Mouse (Mus musculus): ENCODE measurements around the gene Rac1. TPM values are rescaled to one million over a fixed set of nuclear protein-coding genes. Genes with fewer than 3 reads are reported as not detected.
"Not testable (repeated sequence)": the region's sequence is repeated elsewhere in the genome, so short reads cannot be mapped to it uniquely, and the experiment has no call there.

The Rac1 gene
- polyA plus RNA-seq, 1 experiment from 2014 or later, result 446 TPM

GRCm38 (mm10) chr5:143503740-143504139, 24.1 kb downstream of the Rac1 start:
- peaks cover 52% of the 10 kb centered on the region for H3K36me3 ChIP-seq
- H3K4me1 ChIP-seq (replicated peaks), result peaks cover 13% of the 10 kb centered on the region
- no peak overlapping the region for H3K9ac ChIP-seq
- no peak overlapping the region for H3K4me2 ChIP-seq
- ATAC-seq (ENCODE audit: low FRiP score, low read depth), result no peak
- 91% methylated on average over 6 of the region's 6 CpGs for WGBS
- H3K4me3 ChIP-seq, result no peak overlapping the region
- H3K27me3 ChIP-seq, result no peaks in the 10 kb centered on the region
- no peaks in the 10 kb centered on the region for H3K9me3 ChIP-seq
- no peak overlapping the region for H3K27ac ChIP-seq (replicated peaks)

- H3K9ac ChIP-seq, result no peak overlapping the region
- 91% methylated on average over 19 of the region's 19 CpGs for WGBS
- H3K4me2 ChIP-seq, result no peak overlapping the region
- no peak overlapping the region for H3K4me3 ChIP-seq
- H3K4me1 ChIP-seq (replicated peaks), result peaks cover 6% of the 10 kb centered on the region; the same call in 1 of the 2 replicates
- no peak overlapping the region for H3K27ac ChIP-seq (replicated peaks)
- peaks cover 54% of the 10 kb centered on the region for H3K36me3 ChIP-seq
- H3K9me3 ChIP-seq, result no peaks in the 10 kb centered on the region
- no peaks in the 10 kb centered on the region for H3K27me3 ChIP-seq
- ATAC-seq (ENCODE audit: low FRiP score, low read depth), result no peak
Measured at GRCm38 (mm10) chr5:143502899-143503557, 24.8 kb downstream of the Rac1 start.

GRCm38 (mm10) chr5:143501649-143502048, 26.2 kb downstream of the Rac1 start:
- ATAC-seq (ENCODE audit: low FRiP score, low read depth), result peak; percentile 69; the same call in 1 of the 2 replicates
- WGBS, result 71% methylated on average over 2 of the region's 2 CpGs
- peaks cover 50% of the 10 kb centered on the region for H3K36me3 ChIP-seq

GRCm38 (mm10) chr5:143501140-143501539, 26.7 kb downstream of the Rac1 start:
- Histone ChIP-seq H3K27me3 (no peaks in the 10 kb centered on the region), H3K27ac (replicated peaks) (no peak overlapping the region), H3K4me1 (replicated peaks) (no peaks in the 10 kb centered on the region), H3K9me3 (no peaks in the 10 kb centered on the region), H3K9ac (no peak overlapping the region), H3K4me2 (no peak overlapping the region), H3K36me3 (peaks cover 53% of the 10 kb centered on the region), H3K4me3 (no peak overlapping the region)
- 87% methylated on average over 8 of the region's 8 CpGs for WGBS
- ATAC-seq (ENCODE audit: low FRiP score, low read depth), result peak; percentile 54; the same call in 1 of the 2 replicates

More at GRCm38 (mm10) chr5:143501649-143502048, 26.2 kb downstream of the Rac1 start:
- H3K9ac ChIP-seq, result no peak overlapping the region
- H3K4me1 ChIP-seq (replicated peaks), result no peaks in the 10 kb centered on the region
- H3K27me3 ChIP-seq, result no peaks in the 10 kb centered on the region
- H3K9me3 ChIP-seq, result no peaks in the 10 kb centered on the region
- H3K4me2 ChIP-seq, result no peak overlapping the region
- no peak overlapping the region for H3K27ac ChIP-seq (replicated peaks)
- H3K4me3 ChIP-seq, result no peak overlapping the region

GRCm38 (mm10) chr5:143500711-143501110, 27.1 kb downstream of the Rac1 start:
- 95% methylated on average over 14 of the region's 14 CpGs for WGBS
- peaks cover 52% of the 10 kb centered on the region for H3K36me3 ChIP-seq
- not testable (repeated sequence) for H3K27ac ChIP-seq (replicated peaks); H3K27me3 ChIP-seq; H3K4me2 ChIP-seq; H3K9me3 ChIP-seq; H3K9ac ChIP-seq; ATAC-seq (ENCODE audit: low FRiP score, low read depth); H3K4me1 ChIP-seq (replicated peaks); H3K4me3 ChIP-seq

GRCm38 (mm10) chr5:143499686-143500085, 28.1 kb downstream of the Rac1 start:
- Histone ChIP-seq H3K27me3 (no peaks in the 10 kb centered on the region), H3K9ac (no peak overlapping the region), H3K4me1 (replicated peaks) (no peaks in the 10 kb centered on the region), H3K36me3 (peaks cover 48% of the 10 kb centered on the region), H3K4me3 (no peak overlapping the region), H3K9me3 (no peaks in the 10 kb centered on the region), H3K4me2 (no peak overlapping the region), H3K27ac (replicated peaks) (no peak overlapping the region)
- 92% methylated on average over 4 of the region's 4 CpGs for WGBS
- ATAC-seq (ENCODE audit: low FRiP score, low read depth), result no peak

GRCm38 (mm10) chr5:143499197-143499596, 28.6 kb downstream of the Rac1 start:
- no peaks in the 10 kb centered on the region for H3K27me3 ChIP-seq

GRCm38 (mm10) chr5:143497451-143497850, 30.4 kb downstream of the Rac1 start:
- 82% methylated on average over 3 of the region's 3 CpGs for WGBS
- H3K27me3 ChIP-seq, result no peaks in the 10 kb centered on the region
- H3K9me3 ChIP-seq, result no peaks in the 10 kb centered on the region
- H3K27ac ChIP-seq (replicated peaks), result no peak overlapping the region
- no peak overlapping the region for H3K4me3 ChIP-seq
- no peaks in the 10 kb centered on the region for H3K4me1 ChIP-seq (replicated peaks)
- no peak for ATAC-seq (ENCODE audit: low FRiP score, low read depth)
- H3K4me2 ChIP-seq, result no peak overlapping the region
- no peak overlapping the region for H3K9ac ChIP-seq
- H3K36me3 ChIP-seq, result peaks cover 36% of the 10 kb centered on the region

More at GRCm38 (mm10) chr5:143499197-143499596, 28.6 kb downstream of the Rac1 start:
- Histone ChIP-seq H3K36me3 (peaks cover 48% of the 10 kb centered on the region), H3K4me3 (no peak overlapping the region), H3K9me3 (no peaks in the 10 kb centered on the region), H3K4me1 (replicated peaks) (no peaks in the 10 kb centered on the region), H3K9ac (no peak overlapping the region), H3K27ac (replicated peaks) (no peak overlapping the region), H3K4me2 (no peak overlapping the region)
- WGBS, result 94% methylated on average over 7 of the region's 7 CpGs
- ATAC-seq (ENCODE audit: low FRiP score, low read depth), result no peak

GRCm38 (mm10) chr5:143495708-143496107, 32.1 kb downstream of the Rac1 start:
- H3K4me2 ChIP-seq, result no peak overlapping the region

GRCm38 (mm10) chr5:143493163-143493562, 34.7 kb downstream of the Rac1 start:
- Histone ChIP-seq H3K27me3 (no peaks in the 10 kb centered on the region), H3K4me3 (no peak overlapping the region), H3K4me1 (replicated peaks) (no peaks in the 10 kb centered on the region), H3K9ac (no peak overlapping the region), H3K27ac (replicated peaks) (no peak overlapping the region), H3K36me3 (peaks cover 37% of the 10 kb centered on the region), H3K4me2 (no peak overlapping the region), H3K9me3 (no peaks in the 10 kb centered on the region)
- ATAC-seq (ENCODE audit: low FRiP score, low read depth), result no peak
- 95% methylated on average over 10 of the region's 10 CpGs for WGBS

More at GRCm38 (mm10) chr5:143495708-143496107, 32.1 kb downstream of the Rac1 start:
- no peak for ATAC-seq (ENCODE audit: low FRiP score, low read depth)
- 94% methylated on average over 6 of the region's 6 CpGs for WGBS
- peaks cover 32% of the 10 kb centered on the region for H3K36me3 ChIP-seq
- H3K4me1 ChIP-seq (replicated peaks), result no peaks in the 10 kb centered on the region
- H3K9ac ChIP-seq, result no peak overlapping the region
- no peak overlapping the region for H3K27ac ChIP-seq (replicated peaks)
- H3K27me3 ChIP-seq, result no peaks in the 10 kb centered on the region
- H3K4me3 ChIP-seq, result no peak overlapping the region
- no peaks in the 10 kb centered on the region for H3K9me3 ChIP-seq

- Histone ChIP-seq H3K9ac (no peak overlapping the region), H3K27ac (replicated peaks) (no peak overlapping the region), H3K4me3 (no peak overlapping the region), H3K9me3 (no peaks in the 10 kb centered on the region), H3K4me1 (replicated peaks) (no peaks in the 10 kb centered on the region), H3K27me3 (no peaks in the 10 kb centered on the region), H3K4me2 (no peak overlapping the region), H3K36me3 (peaks cover 44% of the 10 kb centered on the region)
- WGBS, result 94% methylated on average over 4 of the region's 4 CpGs
- ATAC-seq (ENCODE audit: low FRiP score, low read depth), result no peak
Measured at GRCm38 (mm10) chr5:143491736-143492135, 36.1 kb downstream of the Rac1 start.

GRCm38 (mm10) chr5:143489749-143490342, 38.0 kb downstream of the Rac1 start:
- Histone ChIP-seq H3K9ac (no peak overlapping the region), H3K9me3 (no peaks in the 10 kb centered on the region), H3K27ac (replicated peaks) (no peak overlapping the region), H3K4me2 (no peak overlapping the region), H3K4me3 (no peak overlapping the region), H3K27me3 (no peaks in the 10 kb centered on the region), H3K36me3 (peaks cover 43% of the 10 kb centered on the region), H3K4me1 (replicated peaks) (no peaks in the 10 kb centered on the region)
- 88% methylated on average over 14 of the region's 14 CpGs for WGBS
- no peak for ATAC-seq (ENCODE audit: low FRiP score, low read depth)
